Mouse (Mus musculus) gastrocnemius, adult 8-10 months (tissue): Measurements from ENCODE around the gene Kcnq4. TPM values are rescaled to one million over a fixed set of nuclear protein-coding genes. Genes with fewer than 3 reads are reported as not detected.

Experiments
- DNase-seq, 2 experiments: peaks; one replicate each; pipeline ENCODE4 v3.0.0; 2022; ENCODE audit warnings: low spot score in 2 of 2
- total RNA-seq, 4 experiments: library from RNA; stranded (reverse); gene quantifications; 2 replicates each; pipeline ENCODE4 v1.2.4; 2022

The Kcnq4 gene
- total RNA-seq, 4 experiments from 2014 or later = 11.1 to 21.9 (median 13.6) TPM

DNA sequence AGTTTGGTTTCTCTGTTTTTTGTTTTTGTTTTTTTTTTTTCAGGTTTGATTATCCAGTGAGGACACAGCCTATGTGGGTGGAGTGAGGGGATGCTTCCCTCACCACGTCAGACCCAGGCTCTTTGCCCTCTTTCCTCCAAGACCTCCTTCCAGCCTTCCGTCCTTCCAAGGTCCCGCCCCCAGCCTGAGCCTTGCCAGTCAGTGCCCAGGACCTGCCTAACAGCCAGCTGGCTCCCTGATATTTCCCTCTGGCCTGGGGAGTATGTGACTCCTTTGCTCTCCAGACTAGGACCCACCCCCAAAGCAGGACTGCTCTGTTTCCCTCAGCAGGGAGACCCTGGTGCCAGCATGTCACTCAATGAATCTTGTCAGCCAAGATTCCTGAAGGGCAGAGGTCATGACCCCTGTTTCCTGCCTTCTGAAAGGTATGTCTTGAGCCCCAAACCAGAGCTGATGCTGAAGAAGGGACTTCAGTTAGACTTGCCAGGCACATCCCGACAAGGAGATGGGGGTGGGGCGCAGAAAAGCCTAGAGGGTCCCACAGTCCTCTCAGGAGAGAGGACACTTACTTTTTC, 22.8 kb downstream of the Kcnq4 start:
- no peak for DNase-seq

DNA sequence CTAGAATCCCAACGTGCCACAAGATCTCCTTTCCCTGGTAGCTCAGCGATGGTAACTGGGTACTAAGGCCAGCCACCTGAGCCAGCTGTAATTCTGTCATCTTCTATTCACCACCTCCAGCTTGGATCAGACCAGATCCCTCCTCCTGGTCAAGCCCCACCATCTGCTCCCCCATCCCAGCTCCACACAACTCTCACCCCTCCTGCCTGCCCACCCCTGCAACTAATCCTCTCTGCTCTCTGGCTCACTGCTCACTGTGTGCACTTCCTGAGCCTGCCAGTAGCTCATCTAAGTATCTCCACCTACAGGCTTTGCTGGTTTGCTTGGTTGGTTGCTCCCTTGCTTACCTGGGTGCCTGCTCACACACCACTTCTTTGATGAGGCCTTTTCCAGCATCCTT, 26.8 kb downstream of the Kcnq4 start:
- DNase-seq = no peak

DNA sequence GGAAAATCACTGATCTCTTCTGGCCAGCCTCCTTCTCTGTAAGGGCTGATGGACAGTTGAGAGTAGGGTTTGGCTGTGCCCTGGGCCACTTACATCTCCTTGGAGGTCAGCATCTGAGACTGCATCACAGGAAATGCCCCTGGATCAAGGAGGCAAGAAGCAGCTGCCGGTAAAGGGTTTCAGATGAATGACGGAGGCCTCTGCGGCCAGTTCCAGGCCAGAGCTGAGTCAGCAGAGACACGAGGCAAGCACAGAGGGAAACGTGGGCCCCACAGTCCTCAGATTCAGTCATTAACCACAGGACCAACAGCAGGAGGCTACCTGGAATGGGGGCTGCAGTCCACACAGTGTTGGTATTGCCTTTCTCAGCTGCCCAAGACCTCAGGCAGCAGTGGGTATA, 29.3 kb downstream of the Kcnq4 start:
- DNase-seq = no peak

DNA sequence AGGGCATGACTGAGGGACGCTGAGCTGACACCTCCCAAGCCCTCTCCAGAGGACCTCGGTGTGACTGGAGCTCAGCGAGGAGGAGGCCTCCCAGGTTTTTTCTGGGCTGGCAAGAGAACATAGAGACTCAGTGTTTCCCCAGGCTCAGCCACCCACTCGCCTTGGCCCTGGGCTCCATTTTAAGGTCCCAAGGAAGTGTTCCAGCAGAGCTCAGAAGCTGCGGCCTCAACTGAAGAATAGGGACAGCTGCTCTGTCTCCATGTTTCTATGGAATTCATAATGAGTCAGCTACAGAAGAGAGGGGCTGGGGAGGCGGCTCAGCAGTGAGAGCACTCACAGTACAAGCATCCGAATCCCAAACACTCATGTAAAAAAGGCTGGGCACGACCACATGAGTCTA, 30.8 kb downstream of the Kcnq4 start:
- no peak for DNase-seq

DNA sequence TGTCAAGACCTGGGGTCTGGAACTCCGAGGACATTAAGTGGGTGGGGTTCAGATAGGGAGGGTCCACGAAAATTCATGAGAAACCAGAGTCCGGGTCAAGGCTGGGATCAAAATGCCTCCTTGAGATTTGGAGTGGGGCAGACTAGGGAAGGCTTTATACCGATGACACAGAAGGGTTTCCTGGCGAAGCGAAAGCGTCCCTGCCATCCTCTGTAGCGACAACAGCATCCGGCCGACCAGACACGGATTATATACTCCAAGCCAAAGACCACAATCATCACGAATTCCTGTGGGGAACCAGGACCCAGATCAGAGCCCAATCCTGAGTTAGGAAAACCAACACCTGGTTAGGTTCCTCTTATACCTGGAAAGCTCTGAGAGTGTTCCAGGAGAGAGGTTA, 31.6 kb downstream of the Kcnq4 start:
- DNase-seq = no peak

DNA sequence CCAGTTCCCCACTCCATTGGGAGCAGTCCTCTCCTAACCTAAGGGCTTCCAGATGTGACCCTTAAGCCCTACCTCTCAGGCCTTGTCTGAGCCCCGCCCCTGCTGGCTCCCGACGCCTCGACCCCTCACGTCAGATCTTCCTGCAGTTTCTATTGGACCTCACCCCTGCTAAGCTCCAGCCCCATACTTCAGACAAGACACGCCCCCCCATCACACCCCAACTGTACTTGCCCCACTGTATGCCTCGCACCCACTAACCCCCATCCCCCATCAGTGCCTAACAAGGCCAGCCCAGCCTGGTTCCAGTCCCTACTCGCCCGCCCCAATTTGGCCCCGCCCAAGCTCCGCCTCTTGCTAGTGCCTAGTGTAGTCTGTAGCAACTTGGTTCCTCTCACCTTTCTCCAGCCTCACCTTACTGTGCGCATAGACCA, 32.3 kb downstream of the Kcnq4 start:
- DNase-seq = no peak

DNA sequence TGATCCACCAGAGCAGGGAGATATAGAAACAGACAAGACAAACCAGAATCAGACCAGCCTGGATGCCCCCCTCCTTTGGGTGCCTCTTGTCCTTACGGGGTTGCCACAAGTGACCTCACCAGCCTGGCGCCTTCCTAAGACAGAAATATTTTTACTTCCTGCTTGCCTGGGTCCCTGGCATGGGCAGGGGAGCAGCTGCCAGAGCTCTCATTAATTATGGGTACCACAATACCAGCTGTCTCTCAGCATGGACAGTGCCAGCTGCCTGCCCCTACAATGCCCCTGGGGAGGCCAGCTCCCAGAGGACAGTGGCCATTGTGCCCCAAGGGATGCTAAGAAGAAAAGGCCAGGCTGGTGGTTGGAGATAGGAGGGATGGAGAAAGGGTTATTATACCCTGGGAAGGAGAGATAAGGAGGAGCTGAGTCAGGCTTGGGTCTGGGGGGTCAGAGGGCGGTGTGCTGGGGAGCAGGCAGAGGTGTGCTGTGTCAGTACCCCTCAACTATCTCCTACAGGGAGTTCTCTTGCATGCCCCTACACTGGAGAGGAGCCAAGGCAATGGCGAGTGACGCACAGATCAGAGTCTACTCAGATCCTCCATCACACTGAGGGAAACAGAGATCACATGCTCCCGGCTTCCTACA, 34.4 kb downstream of the Kcnq4 start:
- DNase-seq = no peak

DNA sequence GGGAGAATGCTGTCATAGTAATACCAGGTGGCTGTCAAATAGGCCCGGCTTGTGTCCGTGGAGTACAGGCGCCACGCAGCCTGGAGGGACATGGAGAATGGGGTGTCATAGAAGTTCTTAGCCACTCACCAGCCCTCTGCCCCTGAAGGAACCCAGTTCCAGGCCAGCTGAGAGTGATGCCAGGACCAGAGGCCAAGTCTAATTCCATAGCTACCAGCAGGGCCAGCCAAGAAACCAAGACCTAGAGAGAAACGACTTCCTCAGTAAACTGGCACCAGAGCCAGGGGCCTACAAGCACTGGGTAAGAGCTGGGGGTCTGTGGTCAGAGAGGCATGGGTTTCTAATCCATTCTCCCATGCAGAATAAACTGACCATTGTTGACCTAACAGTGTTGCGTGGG, 35.4 kb downstream of the Kcnq4 start:
- no peak for DNase-seq

DNA sequence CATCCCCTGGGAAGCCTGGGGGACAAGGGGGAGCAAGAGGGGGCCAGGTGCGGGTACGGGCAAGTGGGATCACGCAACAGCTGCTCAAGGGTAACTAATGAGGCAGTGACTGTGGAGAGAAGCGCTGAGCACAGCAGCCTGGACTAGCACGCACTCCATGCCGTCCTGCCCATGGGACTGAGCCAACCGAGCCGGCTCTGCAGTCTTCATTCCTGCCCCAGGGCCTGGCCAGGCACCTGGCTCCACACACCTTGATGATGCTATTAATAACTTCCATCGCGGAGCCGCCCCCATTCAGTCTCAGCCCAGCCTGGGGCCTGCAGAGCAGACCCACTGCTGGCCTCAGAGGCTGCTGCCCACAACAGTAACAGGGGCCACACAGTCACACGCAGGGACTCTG, 36.2 kb downstream of the Kcnq4 start:
- no peak for DNase-seq

DNA sequence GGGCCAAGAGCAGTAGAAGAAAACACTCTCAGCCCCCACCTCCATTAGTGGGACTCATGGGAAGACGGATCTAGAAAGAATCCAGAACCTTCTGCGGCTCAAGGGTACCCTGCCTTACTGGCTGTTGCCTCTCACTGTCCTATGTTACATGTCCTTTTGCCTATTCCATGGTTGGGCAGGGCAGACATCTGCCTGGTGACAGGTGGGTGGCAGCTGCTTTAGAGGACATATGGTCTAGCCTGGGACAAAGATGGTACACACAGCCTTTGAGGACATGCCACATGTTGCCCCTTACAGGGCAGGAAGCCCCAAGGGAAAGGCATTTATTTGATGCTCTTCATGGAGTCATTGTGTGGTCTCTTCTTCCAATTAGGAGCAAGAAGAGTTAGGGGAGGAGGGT, 45.9 kb downstream of the Kcnq4 start:
- DNase-seq = no peak

DNA sequence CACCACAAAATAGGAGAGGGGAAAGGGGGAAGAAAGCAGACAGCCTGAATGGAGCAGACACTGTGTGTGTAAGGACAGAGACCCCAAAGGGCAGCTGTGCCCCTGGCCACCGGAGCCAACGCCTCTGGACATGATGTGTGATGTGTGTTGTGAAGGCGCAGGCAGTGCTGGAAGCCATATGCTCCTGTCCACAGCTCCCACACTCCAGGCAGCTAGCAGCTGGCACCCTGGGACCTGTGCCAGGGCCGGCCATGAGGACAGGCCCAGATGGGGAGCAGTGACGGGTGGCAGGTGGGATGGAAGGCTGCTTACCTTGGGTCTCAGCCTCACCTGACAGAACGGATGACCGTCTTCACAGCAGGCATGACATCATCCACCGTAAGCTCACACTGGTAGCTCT, 46.4 kb downstream of the Kcnq4 start:
- no peak for DNase-seq

DNA sequence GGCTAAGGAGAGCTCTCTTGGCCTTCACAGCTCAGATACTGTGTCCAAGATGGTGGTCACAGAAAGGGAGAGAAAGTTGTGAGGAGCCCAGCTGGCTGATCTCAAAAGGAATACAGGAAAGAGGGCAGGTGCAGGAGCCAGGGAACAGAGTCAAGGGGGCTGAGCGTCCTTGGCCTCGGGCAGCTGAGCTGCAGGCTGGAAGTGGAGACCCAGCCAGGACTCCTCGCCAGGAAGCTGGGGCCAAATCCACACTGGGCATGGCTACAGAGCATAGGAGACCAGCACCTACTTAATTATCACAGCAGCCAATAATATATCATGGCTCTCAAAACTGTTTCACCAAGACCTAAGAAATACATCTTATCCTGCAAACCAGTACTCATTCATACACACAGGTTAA, 47.2 kb downstream of the Kcnq4 start:
- peak in 1 of 2 experiments; percentile 57 for DNase-seq

DNA sequence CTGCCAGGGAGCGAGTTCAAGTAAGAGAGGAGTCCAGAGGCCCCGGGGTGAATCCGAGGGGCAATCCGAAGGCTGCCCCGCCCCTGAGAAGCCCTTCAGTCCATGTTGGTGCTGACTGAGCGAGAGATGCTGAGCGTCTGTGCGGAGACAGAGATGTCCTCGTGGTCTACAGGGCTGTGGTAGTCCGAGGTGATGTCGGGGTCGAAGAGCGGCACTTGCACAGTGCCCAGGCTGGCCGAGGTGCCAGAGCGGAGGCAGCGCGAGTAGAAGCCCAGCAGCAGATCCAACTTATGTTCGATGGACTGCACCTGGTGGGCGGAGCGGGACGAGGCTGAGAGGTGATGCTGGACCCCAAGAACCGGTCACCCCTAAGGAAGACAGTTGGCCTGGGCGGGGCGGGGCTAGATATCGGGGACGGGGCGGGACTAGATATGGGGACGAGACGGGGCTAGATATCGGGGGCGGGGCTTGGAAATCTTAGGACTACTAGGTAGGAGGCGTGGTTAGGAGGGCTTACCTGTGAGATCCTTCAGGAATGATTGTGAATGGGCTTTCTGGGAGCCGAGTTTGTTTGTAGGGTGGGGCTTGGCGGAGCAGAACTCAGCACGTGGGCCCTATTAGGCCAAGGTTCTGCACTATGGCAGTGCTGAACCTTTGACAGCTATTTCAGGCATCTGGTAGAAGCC, 50.5 kb downstream of the Kcnq4 start:
- no peak for DNase-seq

DNA sequence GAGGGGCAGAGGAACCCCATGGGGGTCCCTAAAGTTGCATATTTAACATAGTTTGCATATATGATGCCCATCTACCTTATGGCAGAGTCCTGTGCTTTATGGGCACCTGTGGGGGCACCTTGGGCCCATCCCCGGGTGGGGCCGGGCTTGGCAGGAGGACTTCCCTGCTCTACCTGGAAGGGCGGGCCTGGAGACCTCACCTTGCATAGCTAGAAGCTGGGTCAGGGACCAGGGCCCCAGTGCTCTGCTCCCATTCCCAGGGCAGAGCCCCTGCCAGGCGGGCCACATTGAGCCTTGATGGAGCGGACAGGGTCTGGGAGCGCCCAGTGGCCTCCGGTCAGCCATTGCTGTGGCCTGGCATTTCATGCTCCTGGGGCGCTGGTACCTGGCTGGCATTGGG, 51.1 kb downstream of the Kcnq4 start:
- DNase-seq = no peak

DNA sequence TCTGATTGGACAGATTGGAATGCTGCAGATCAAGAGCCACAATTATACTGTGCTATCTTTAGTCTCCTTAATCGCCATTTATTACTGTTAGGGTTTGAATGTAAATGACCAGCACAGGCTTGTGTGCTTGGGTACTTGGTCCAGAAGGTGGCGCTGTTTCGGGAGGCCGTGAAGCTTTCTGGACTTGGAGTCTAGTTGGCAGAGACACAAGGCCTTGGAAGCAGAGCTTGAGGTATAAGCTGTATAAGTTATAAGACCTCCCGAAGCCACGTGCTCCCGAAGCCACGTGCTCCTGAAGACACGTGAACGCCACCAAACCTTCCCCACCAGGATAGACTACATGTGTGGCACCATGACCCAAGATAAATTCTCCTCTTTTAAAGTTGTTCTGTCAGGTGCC, 55.7 kb downstream of the Kcnq4 start:
- DNase-seq = peak in 1 of 2 experiments; percentile 58

DNA sequence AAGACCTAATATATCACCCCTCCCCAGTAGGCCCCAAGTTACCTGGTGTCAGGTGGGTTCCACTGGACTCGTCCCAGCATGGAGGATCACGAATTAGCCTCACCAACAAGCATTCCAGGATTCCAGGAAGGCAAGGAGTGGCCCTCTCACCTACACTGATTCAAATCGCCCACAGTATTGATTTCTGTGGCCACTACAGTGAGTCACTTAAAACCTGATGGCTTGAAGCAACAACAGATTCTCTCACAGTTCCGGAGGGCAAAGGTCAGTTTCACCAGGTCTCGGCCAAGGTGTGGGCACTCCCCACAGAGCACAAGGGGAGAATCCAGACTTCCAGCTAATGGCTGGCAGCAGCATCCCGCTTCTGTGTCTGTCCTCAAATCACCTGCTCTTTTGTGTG, 59.1 kb downstream of the Kcnq4 start:
- DNase-seq = no peak

DNA sequence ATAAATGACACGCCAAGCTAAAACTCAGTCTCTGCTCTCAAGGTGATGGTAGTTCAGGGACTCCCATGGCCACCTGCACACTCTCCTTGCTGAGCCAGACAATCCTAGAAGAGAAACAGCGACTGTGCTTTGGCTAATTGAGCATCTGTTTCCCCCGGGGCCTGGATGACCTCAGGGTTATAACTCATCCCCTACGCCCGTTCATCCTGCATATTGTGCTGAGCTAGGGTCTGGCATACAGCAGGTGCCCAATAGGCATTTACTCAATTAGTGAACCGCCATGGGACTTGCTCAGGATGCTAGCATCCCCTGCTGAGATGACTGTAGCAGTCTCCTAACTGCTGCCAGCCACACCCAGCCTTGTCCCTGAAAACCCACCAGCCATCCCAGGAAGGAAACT, 61.1 kb downstream of the Kcnq4 start:
- DNase-seq = no peak

DNA sequence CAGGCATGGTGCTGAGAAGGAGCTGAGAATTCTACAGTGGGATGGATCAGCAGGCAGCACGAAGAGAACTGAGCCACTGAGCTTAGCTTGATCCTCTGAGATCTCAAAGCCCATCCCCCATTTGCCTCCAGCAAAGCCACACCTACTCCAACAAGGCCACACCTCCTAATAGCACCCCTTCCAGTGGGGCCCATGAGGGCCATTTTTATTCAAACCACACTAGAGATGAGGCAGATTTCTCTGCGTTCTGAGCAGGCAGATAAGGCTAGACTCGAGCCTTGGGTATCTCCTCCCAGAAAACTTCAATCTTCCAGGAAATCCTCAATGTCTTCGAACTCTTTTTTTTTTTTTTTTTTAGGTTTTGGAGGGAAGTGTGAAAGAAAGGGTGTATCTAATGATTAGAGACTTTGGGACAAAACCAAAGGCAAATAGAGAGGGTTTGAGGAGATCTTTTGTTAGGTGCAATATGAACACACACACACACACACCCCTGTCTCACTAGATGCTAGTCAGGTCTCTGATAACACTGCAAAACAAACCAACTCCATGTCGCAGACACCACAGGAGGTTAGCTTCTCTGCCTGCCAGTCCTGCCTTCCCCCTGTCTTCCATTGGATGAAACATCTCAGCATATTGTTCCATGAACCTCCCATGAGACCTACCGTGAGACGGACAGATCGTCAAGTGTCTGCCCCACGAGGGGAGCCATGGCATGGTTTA, 65.0 kb downstream of the Kcnq4 start:
- no peak for DNase-seq

DNA sequence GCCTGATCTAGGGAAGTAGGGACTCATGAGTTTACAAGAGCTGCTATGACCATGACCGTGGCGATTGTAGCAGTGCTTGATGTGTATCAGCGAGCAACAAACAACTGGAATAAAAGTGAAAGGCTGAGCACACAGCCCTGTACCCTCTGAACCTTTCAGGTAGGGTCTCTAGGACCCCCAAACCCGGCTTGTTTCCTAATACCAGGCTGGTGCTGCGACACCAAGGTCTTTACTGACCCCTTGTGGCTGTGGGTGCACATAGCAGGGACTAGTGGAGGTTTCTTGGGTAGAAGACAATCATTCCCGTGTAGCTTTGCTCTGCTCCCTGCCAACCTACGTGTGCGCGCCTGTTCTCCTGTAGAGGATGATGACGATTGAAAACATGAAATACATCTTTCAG, 66.2 kb downstream of the Kcnq4 start:
- DNase-seq = no peak

DNA sequence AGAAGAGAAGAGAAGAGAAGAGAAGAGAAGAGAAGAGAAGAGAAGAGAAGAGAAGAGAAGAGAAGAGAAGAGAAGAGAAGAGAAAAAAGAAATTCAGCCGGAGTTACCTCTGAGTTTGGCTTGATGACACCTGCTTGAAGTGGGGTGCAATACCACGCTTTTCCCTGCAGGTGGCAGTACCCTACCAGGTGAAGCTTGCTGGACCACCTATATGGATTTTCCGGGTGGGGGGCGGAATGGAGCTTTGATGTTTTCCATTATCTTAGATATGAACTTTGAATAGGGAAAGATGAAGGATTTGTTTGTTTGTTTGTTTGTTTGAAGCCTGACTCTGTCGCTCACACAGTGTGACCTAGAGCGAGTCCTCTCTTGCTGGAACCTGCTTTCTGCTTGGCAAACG, 67.5 kb downstream of the Kcnq4 start:
- DNase-seq = no peak

DNA sequence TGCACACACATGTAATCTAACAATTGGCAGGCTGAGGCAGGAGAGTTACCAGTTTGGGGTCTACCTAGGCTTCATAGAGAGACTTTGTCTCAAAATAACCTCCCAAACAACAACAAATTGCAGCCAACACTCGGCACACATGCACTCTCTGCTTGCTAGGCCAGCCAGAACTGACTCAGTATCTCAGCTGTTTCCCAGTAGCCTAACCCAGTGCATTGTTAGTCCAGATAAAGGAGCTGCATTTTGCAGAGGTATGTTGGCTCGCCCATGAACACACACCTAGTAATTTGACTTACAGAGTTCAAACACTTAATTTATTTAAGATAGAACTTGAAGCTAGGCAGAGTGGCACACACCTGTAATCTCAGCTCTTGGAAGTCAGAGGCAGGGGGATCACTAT, 72.8 kb downstream of the Kcnq4 start:
- DNase-seq = no peak

DNA sequence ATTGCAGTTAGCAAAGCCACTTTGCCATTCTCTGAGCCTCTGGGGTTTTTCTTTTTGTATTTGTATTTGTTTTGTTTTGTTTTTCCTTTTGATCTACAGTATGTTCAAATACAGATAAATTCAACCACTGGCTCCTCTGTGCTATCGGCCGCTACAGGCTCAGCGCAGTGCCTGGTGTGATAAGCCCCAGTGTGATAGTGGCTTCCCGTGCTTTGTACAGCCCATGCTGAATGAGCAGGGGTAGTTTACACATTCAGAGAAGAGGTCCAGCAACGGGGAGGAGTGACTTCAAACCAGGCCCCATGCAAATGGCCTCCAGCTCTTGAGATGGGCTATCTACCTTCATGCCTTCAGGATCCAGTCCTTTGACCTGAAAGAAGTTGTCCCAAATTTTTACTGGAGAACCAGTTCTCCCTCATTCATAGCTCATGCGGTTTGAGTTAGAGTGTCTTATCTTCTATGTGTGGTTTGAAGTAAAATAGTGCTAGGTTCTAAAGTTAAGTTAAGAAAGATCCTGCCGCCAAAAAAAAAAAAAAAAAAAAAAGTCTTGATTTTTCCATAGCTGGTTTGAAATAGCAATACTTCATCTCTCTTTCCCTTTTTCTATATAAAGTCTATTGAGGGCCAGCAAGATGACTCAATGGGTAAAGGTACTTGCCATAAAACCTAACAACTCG, 73.5 kb downstream of the Kcnq4 start:
- no peak for DNase-seq
